28 mouse cellular contexts compared by ENCODE assay signal in the genomic region with DNA sequence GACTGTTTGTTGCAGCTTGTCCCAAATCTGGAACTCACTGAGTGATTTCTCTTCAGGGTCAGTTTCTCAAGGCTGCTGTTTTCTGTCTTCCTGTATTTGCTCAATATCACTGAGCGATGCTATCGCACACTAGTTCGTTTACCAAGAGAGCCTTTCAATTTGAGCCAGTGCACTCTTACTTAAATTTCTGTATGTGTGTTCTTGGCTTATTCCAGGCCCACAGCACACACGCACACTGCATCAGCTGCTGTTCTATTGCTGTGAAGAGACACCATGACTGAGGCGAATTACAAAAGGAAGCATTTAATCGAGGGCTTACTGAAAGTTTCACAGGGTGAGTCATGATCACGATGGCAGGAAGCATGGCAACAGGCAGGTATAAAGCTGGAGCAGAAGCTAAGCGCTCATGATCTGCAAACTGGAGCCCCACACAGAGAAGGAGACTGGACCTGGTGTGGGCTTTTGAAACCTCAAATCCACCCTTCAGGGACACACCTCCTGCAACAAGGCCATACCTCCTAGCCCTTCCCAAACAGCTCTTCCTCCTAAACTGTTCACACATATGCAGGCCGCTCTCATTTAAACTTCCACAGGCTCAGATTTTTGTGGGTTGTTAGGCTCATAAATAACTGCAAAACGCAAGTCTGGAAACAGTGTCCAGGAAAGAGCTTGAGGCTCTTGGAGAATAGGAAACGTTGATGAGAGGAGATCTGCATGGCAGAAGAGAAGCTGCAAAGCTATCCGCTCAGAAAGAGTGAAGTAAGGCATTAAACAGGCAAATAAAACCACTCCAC.
A peak's percentile ranks its signal among the peaks of the same experiment; 100 is the strongest.
DNase-seq lines count a peak whose midpoint lies in the region; ATAC-seq and TF ChIP-seq lines count a peak whose summit lies in the region.
"Had no signal": no experiment of that assay in that cellular context is flagged by ENCODE, and none has a peak within 500 bp of the region (broad histone marks: within the 10 kb centered on the region; RNA-seq: fewer than 3 reads in every experiment).

No protein-coding gene starts in this region.

- 64% methylated on average over 12 of the region's 12 CpGs for WGBS in limb, embryonic 14.5 days

- DNase-seq in adrenal gland, adult (ENCODE audit: inconsistent age in 2 of 2, low spot score in 1 of 2): peak; percentile 49 to 88
- DNase-seq in adrenal gland, adult 18-20 months (ENCODE audit: low spot score in 2 of 2): no peak
- peak; percentile 10 to 64 for DNase-seq in left cerebral cortex, postnatal 25 days (ENCODE audit: low spot score in 2 of 2)
- DNase-seq in left cerebral cortex, postnatal 4 days: no peak
- peak; percentile 50 for DNase-seq in 416B (ENCODE audit: low read depth)
- DNase-seq in limb, embryonic 14.5 days (ENCODE audit: low spot score): peak; percentile 10
- DNase-seq in natural killer cell, adult 2 months (ENCODE audit: low spot score in 2 of 2): no peak
- no peak for DNase-seq in spleen, postnatal 10 days (ENCODE audit: low spot score in 2 of 2)
- DNase-seq: adrenal gland, postnatal 10 days; cerebellum, adult 11-12 months; cerebellum, postnatal 14 days; gastrocnemius, postnatal 25 days; heart, adult 2 months; heart, postnatal 14 days; kidney, adult 18-20 months; layer of hippocampus, adult 9-11 months; liver, embryonic 13.5 days; lung, embryonic 14.5 days; midbrain, embryonic 14.5 days; thymus, postnatal 36 days had no signal

- no peak overlapping the region for H3K27ac ChIP-seq in limb, embryonic 14.5 days (replicated peaks; ENCODE audit: low read depth, low read length)
- H3K27ac ChIP-seq: forebrain, embryonic 10.5 days; heart, adult 2 months; heart, embryonic 13.5 days; hindbrain, embryonic 13.5 days; limb, embryonic 13.5 days; liver, embryonic 13.5 days had no signal

- H3K36me3 ChIP-seq in limb, embryonic 14.5 days (ENCODE audit: control insufficient read depth, insufficient read depth, low read length): peaks cover 15% of the 10 kb centered on the region
- H3K36me3 ChIP-seq: hindbrain, embryonic 13.5 days had no signal

- no peak overlapping the region for H3K9ac ChIP-seq in limb, embryonic 14.5 days (ENCODE audit: low read depth, low read length, severe bottlenecking)
- H3K9ac ChIP-seq: heart, embryonic 13.5 days; hindbrain, embryonic 13.5 days; limb, embryonic 13.5 days; liver, embryonic 13.5 days; lung, embryonic 14.5 days had no signal

- H3K4me3 ChIP-seq in limb, embryonic 14.5 days (replicated peaks; ENCODE audit: low read length): no peak overlapping the region
- H3K4me3 ChIP-seq: forebrain, embryonic 10.5 days; heart, adult 2 months; heart, embryonic 13.5 days; hindbrain, embryonic 13.5 days; limb, embryonic 13.5 days; liver, embryonic 13.5 days; megakaryocyte, embryonic 14.5 days; myocyte had no signal

- no peak overlapping the region for H3K4me2 ChIP-seq in limb, embryonic 14.5 days (replicated peaks; ENCODE audit: low read depth, low read length, severe bottlenecking)
- H3K4me2 ChIP-seq: heart, embryonic 13.5 days; hindbrain, embryonic 13.5 days; limb, embryonic 13.5 days; liver, embryonic 13.5 days; lung, embryonic 14.5 days had no signal

- H3K27me3 ChIP-seq in limb, embryonic 14.5 days (ENCODE audit: control insufficient read depth, insufficient read depth, low read length): no peaks in the 10 kb centered on the region
- H3K27me3 ChIP-seq: heart, embryonic 13.5 days; hindbrain, embryonic 13.5 days; limb, embryonic 13.5 days; liver, embryonic 13.5 days; megakaryocyte, embryonic 14.5 days had no signal

- 0 out of 2 replicates have a peak, but pooled peaks cover 3% of the 10 kb centered on the region for H3K4me1 ChIP-seq in limb, embryonic 14.5 days (ENCODE audit: control insufficient read depth, insufficient read depth, low read length)
- H3K4me1 ChIP-seq: heart, embryonic 13.5 days; hindbrain, embryonic 13.5 days; liver, embryonic 13.5 days had no signal

- intact Hi-C loops in left cerebral cortex, postnatal 25 days (cut with DNase I): no loop called here
- intact Hi-C loops in left cerebral cortex, postnatal 4 days (cut with DNase I): no loop called here

- H3K9me3 ChIP-seq in limb, embryonic 14.5 days (ENCODE audit: control insufficient read depth, low read length): no peaks in the 10 kb centered on the region
- H3K9me3 ChIP-seq: forebrain, embryonic 10.5 days; heart, embryonic 13.5 days; hindbrain, embryonic 13.5 days; limb, embryonic 13.5 days; liver, embryonic 13.5 days; megakaryocyte, embryonic 14.5 days had no signal

- 0 out of 2 replicates have a peak, but pooled peaks have one; percentile 26 for ATAC-seq in limb, embryonic 14.5 days (ENCODE audit: low FRiP score, low read depth)
- ATAC-seq: forebrain, embryonic 16.5 days; inflammation-experienced regulatory T-cells, adult 6 months had no signal

- TF ChIP-seq POLR2A in limb, embryonic 14.5 days (IDR thresholded peaks at IDR 0.05; ENCODE audit: borderline replicate concordance, extremely low read depth, insufficient read depth, insufficient read length): no peak

Comparison
In these comparisons a context has a peak if more than half of its experiments do, and no peak if none do; other contexts are left out.
1. DNase-seq: peak in adrenal gland, adult (2 of 2), left cerebral cortex, postnatal 25 days (2 of 2), 416B (single experiment) and limb, embryonic 14.5 days (single experiment); none in adrenal gland, adult 18-20 months (0 of 2), left cerebral cortex, postnatal 4 days (single experiment), natural killer cell, adult 2 months (0 of 2) and spleen, postnatal 10 days (0 of 2).